Mouse (Mus musculus) stomach, embryonic 15.5 days (tissue): Measurements from ENCODE around the gene Foxn3. TPM values are rescaled to one million over a fixed set of nuclear protein-coding genes. Genes with fewer than 3 reads are reported as not detected.

Source experiments
- ATAC-seq: fragments of 200-750 bp; cut with Nextera tagmentation; 2 replicates; pipeline ENCODE4 v1.8.0; 2017; ENCODE audit warnings: low read depth, moderate number of reproducible peaks, moderate TSS enrichment; ENCODE audit not compliant: insufficient read depth, low FRiP score
- H3K27ac ChIP-seq: fragments of 300-500 bp; sonication (generic); 2 replicates; pipeline ENCODE4 v1.5.1; 2015; ENCODE audit warnings: mild to moderate bottlenecking, inconsistent platforms
- H3K27me3 ChIP-seq: fragments of 300-500 bp; sonication (generic); replicated peaks from 2 replicates; pipeline ENCODE4 v1.6.1; 2015; ENCODE audit warnings: inconsistent platforms
- H3K36me3 ChIP-seq: fragments of 300-500 bp; sonication (generic); 2 replicates; pipeline ENCODE4 v1.6.1; 2015; ENCODE audit warnings: inconsistent platforms
- H3K4me1 ChIP-seq: fragments of 300-500 bp; sonication (generic); 2 replicates; pipeline ENCODE4 v1.6.1; 2015; ENCODE audit warnings: inconsistent platforms
- H3K4me2 ChIP-seq: fragments of 300-500 bp; sonication (generic); 2 replicates; pipeline ENCODE4 v1.6.1; 2015; ENCODE audit warnings: mild to moderate bottlenecking, inconsistent platforms
- H3K4me3 ChIP-seq: fragments of 300-500 bp; sonication (generic); replicated peaks from 2 replicates; pipeline ENCODE4 v1.5.1; 2015; ENCODE audit warnings: inconsistent platforms
- H3K9ac ChIP-seq: fragments of 300-500 bp; sonication (generic); 2 replicates; pipeline ENCODE4 v1.6.1; 2015; ENCODE audit warnings: inconsistent platforms
- H3K9me3 ChIP-seq: fragments of 300-500 bp; sonication (generic); 2 replicates; pipeline ENCODE4 v1.6.1; 2016; ENCODE audit warnings: inconsistent platforms
- WGBS: fragments of 180-500 bp; shearing (Covaris S2); methylation state at CpG from one replicate; pipeline ENCODE4 v1.1.7; 2015; 5-methylcytosine and 5-hydroxymethylcytosine counted together
- polyA plus RNA-seq: library from polyadenylated mRNA; unstranded; fragments of >200 nt; fragmentation: Nextera tagmentation; extraction: Ambion mirVana; gene quantifications from 2 replicates; pipeline ENCODE4 v1.2.1, GENCODE M21; 2015

Foxn3 gene
- polyA plus RNA-seq, 1 experiment from 2014 or later: 58.0 TPM

DNA sequence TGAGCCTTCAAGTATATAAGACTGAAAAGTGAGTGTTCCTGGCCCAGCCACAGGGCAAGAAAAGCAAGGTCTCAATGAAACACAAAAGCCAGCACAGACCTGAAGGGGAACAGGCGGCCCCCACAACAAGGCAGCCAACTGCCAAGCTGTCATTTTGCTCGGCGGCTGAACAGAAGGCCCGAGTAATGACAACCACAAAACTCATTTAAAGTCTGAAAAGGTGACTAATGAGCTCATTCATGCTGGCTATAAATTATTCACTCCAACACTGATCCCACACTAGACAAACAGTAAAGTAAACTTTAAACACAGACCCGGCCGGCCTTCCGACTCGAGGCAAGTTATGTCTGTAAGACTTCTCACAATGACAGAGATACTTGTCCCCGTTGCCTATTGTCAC is 157.1 kb downstream of the Foxn3 start:
- Histone ChIP-seq H3K4me2 (peak overlapping the region; percentile 51), H3K4me1 (peaks cover 8% of the 10 kb centered on the region), H3K27me3 (no peaks in the 10 kb centered on the region), H3K36me3 (no peaks in the 10 kb centered on the region), H3K9me3 (no peaks in the 10 kb centered on the region), H3K4me3 (no peak overlapping the region), H3K27ac (peak overlapping the region; percentile 82), H3K9ac (no peak overlapping the region)
- 11% methylated on average over 9 of the region's 9 CpGs for WGBS
- peak; percentile 49; the same call in 1 of the 2 replicates for ATAC-seq

DNA sequence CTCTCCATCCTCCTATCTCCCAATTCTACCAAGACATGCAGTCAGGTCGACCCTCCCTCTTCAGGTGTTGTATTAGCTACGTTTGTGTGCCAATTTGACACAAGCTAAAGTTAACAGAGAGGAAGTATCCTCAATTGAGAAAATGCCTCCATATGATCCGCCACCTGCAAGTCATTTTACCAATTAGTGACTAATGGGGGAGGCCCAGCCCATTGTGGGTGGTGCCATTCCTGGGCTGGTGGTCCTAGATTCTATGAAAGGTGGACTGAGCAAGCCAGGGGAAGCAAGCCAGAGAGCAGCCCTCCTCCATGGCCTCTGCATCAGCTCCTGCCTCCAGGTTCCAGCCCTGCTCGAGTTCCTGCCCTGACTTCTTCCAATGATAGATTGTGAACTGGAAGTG is 158.0 kb downstream of the Foxn3 start:
- ATAC-seq: no peak
- Histone ChIP-seq H3K4me2 (no peak overlapping the region), H3K9me3 (no peaks in the 10 kb centered on the region), H3K27me3 (no peaks in the 10 kb centered on the region), H3K4me3 (no peak overlapping the region), H3K36me3 (no peaks in the 10 kb centered on the region), H3K9ac (no peak overlapping the region), H3K27ac (no peak overlapping the region), H3K4me1 (peaks cover 8% of the 10 kb centered on the region)
- WGBS: 75% methylated on average over 4 of the region's 4 CpGs

DNA sequence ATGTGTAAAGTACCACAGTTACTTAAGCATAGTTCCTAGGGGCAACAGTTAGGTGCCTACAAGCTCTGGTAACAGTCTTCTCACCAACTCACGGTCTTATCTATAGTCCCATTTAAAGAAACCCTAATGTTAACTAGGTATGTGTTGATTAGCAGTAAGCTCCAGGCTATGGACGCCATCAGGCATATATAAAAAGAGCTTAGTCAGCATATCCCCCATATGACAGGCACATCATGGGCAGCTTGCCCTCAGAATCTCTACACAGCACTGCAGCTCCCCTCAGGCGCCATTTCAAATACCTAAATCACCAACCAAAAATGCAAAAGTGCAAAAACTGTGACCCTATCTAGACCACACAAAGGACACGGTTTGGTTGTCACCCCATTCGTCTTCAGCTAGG is 160.4 kb downstream of the Foxn3 start:
- Histone ChIP-seq H3K4me1 (peaks cover 8% of the 10 kb centered on the region), H3K27ac (no peak overlapping the region), H3K9me3 (no peaks in the 10 kb centered on the region), H3K27me3 (no peaks in the 10 kb centered on the region), H3K9ac (no peak overlapping the region), H3K4me3 (no peak overlapping the region), H3K4me2 (no peak overlapping the region), H3K36me3 (no peaks in the 10 kb centered on the region)
- 93% methylated on average over 5 of the region's 5 CpGs for WGBS
- no peak for ATAC-seq

DNA sequence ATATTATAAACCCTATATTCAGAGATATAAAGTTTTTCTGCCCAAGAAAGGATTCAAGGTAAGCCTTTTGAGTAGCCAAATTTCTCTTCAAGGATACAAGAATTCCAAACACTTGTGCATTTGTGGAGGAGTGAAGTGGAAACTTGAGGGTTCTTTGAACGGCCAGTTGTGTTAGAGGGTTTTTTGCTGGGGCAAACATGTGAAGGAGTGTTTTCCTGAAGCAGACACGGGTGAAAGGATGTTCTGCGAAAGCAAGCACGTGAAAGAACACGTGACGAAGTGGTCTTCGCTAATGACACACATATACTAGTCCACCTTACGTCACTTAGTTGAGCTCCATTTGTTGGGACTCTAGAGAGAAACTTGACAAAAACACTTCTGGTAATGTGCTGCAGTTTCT is 162.5 kb downstream of the Foxn3 start:
- no peaks in the 10 kb centered on the region for H3K4me1 ChIP-seq
- H3K27ac ChIP-seq: no peak overlapping the region
- no peak for ATAC-seq
- no peaks in the 10 kb centered on the region for H3K27me3 ChIP-seq
- H3K36me3 ChIP-seq: no peaks in the 10 kb centered on the region
- WGBS: 93% methylated on average over 8 of the region's 8 CpGs
- no peak overlapping the region for H3K4me3 ChIP-seq
- no peak overlapping the region for H3K4me2 ChIP-seq
- no peak overlapping the region for H3K9ac ChIP-seq
- H3K9me3 ChIP-seq: no peaks in the 10 kb centered on the region

DNA sequence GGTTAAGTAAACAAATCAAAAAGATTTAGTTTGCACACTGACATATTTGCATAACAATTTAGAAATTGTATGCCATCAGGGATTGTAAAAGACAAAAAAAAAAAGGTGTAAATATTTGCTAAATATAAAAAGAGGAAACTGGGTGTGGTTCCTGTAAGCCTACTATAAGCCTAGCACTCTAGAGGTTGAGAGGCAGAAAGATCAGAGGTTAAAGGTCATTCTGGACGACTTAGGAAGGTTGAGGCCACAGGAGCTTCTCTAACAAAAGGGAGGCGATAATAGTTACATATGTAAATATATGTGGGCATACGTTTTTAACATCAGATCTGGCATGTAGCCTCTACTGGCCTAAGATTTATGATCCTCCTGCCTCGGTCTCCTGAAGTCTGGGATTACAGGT is 163.8 kb downstream of the Foxn3 start:
- Histone ChIP-seq H3K9ac (no peak overlapping the region), H3K27me3 (no peaks in the 10 kb centered on the region), H3K27ac (no peak overlapping the region), H3K4me1 (no peaks in the 10 kb centered on the region), H3K4me3 (no peak overlapping the region), H3K4me2 (no peak overlapping the region), H3K9me3 (no peaks in the 10 kb centered on the region), H3K36me3 (no peaks in the 10 kb centered on the region)
- WGBS: 53% methylated on average over 4 of the region's 4 CpGs
- no peak for ATAC-seq

DNA sequence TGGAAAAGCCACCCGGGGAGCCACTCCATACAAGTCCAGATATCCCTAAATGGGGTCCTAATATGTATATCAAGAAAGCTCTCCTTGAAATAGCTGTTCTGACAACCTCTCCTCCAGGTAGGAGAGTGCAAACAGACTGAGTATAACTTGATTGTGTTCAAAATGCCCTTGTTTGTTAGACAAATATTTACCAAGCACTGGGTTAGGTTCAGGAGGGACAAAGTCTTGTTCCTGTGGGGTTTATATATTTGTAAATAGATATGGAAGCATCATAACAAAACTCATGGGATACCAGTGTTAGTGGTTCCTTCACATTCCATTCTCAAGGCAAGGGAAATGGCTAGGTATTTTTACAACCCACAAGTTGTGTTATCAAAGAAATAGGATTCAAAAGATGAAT is 166.9 kb downstream of the Foxn3 start:
- no peak overlapping the region for H3K4me3 ChIP-seq
- WGBS: 71% methylated on average over 1 of the region's 1 CpGs
- no peak for ATAC-seq

DNA sequence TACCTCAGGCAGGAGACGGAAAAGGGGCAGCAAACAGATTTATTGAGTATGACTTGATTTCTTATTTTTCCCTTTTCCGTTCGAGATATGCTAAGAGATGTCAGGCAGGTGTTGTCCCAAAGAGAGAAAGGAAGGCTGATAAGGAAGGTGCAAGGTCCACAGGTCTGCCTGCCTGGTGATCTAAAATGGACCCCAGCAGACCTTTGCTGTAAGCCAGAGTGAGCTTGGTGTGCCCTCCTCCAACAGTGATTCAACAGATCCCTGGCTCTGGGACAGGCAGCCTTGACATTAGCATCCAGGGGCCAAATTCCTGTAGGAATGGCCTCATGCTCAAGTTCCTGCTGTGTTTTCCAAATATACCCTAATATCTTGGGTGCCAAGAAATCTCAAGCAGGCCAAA is 168.3 kb downstream of the Foxn3 start:
- Histone ChIP-seq H3K9ac (no peak overlapping the region), H3K27ac (no peak overlapping the region), H3K9me3 (no peaks in the 10 kb centered on the region), H3K27me3 (no peaks in the 10 kb centered on the region), H3K4me1 (peaks cover 9% of the 10 kb centered on the region; the same call in 1 of the 2 replicates), H3K36me3 (no peaks in the 10 kb centered on the region), H3K4me3 (no peak overlapping the region), H3K4me2 (no peak overlapping the region)
- WGBS: 75% methylated on average over 3 of the region's 3 CpGs
- ATAC-seq: no peak

More for the DNA sequence above, 166.9 kb downstream of the Foxn3 start:
- Histone ChIP-seq H3K27ac (no peak overlapping the region), H3K9me3 (no peaks in the 10 kb centered on the region), H3K36me3 (no peaks in the 10 kb centered on the region), H3K4me1 (peaks cover 5% of the 10 kb centered on the region; the same call in 1 of the 2 replicates), H3K27me3 (no peaks in the 10 kb centered on the region), H3K4me2 (no peak overlapping the region), H3K9ac (no peak overlapping the region)

DNA sequence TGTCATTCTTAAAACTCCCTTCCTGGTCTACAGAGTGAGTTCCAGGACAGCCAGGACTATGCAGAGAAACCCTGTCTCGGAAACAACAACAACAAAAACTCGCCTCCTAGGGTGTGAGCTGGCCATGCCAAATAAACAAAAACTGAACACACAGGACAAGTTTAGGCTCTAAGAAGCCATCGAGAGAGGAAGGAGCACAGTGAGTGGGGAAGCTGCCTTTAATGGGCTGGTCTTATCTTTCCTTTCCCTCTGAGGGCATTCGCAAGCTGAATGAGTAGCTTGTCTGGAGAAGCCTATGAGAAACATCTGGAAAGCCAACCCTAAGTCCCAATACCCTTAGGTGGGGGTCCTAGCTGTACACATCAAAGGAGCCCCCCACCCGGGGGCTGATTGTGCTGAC is 168.7 kb downstream of the Foxn3 start:
- Histone ChIP-seq H3K27ac (no peak overlapping the region), H3K27me3 (no peaks in the 10 kb centered on the region), H3K4me3 (no peak overlapping the region), H3K9ac (no peak overlapping the region), H3K36me3 (no peaks in the 10 kb centered on the region), H3K9me3 (no peaks in the 10 kb centered on the region), H3K4me2 (no peak overlapping the region), H3K4me1 (peaks cover 9% of the 10 kb centered on the region; the same call in 1 of the 2 replicates)
- WGBS: 65% methylated on average over 5 of the region's 5 CpGs
- no peak for ATAC-seq

DNA sequence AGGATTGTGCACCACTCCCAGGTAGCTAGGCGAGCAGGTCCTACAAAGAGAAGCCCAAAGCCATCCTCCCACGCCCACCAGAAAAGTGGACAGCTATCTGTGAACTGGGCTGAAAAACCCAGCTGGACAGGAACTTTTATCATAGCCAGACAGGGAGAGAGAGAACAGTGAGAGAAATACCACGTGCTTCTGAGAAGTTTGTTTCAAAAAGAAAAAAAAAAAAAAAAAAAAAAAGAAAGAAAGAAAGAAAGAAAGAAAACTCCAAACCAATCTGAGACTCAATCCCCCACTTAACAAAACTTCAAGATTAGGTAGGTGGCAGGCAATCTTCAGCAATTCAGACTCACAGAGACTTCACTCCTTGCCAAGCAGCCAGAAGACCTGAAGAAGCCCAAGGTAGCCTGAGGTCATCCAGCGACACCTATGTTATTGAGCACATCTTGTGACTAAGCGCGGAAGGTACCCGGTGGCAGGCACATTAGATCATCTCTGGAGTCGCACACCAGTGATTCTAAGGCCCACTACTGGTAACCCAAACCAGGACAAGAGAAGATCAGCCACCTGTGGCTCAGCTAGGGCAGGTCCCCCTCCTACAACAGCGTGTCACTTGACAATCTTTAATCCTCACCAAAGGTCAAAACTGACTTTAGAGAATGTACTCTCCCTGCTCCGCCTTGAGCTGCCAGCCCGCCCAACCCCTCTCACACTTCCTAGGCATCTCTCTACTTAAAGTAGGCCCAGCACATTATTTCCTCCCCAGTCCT is 169.3 kb downstream of the Foxn3 start:
- H3K9ac ChIP-seq: no peak overlapping the region; the same call in 1 of the 2 replicates
- peak overlapping the region; percentile 90 for H3K4me3 ChIP-seq
- no peak for ATAC-seq
- WGBS: 48% methylated on average over 11 of the region's 11 CpGs
- no peaks in the 10 kb centered on the region for H3K36me3 ChIP-seq
- H3K4me2 ChIP-seq: peak overlapping the region; percentile 77
- H3K9me3 ChIP-seq: no peaks in the 10 kb centered on the region
- H3K27ac ChIP-seq: peak overlapping the region; percentile 86
- H3K4me1 ChIP-seq: peaks cover 9% of the 10 kb centered on the region; the same call in 1 of the 2 replicates
- no peaks in the 10 kb centered on the region for H3K27me3 ChIP-seq

DNA sequence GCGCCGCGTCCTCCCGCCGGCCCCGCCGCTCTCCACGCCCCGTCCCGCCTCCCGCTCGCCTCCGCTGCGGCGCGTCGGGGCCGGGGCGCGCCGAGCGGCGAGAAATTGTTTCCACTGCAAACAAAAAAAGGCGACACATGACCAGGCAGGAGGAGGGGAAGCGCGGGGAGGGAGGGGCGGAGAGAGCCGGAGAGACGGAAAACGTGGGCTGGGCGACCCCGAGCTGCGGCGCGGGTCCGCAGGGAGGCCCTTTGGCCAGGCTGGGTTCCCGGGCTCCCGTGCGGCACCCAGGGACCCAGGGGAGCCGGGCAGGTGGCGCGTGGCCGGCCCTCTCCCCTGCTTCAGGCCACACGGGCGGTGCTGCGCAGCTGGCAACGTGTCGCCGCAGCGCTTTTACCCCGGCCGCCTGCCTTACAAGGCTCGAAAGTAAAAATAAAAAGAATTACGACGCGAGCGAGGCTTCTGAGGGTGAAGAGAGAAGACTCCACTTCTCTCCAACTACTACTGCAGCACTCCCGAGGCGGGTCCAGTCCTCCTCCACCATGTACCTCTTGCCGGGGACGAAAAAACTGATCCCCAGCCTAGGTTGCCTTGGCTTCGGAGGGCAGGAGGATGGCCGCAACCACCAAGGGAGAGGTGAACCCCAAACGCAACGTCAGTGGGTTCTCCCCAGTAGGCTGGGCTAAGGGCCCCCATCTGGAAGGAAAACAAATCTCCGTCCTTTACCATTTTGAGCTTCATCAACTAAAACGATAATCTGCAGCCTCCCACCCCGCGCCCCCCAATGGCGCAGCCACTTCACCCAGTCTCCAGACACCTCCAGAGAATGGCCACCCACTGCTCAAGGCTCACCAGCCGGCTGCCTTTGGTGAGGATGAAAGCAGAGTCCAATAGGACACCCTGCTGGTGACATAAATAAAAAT is 170.2 kb downstream of the Foxn3 start:
- Histone ChIP-seq H3K4me1 (peaks cover 9% of the 10 kb centered on the region; the same call in 1 of the 2 replicates), H3K36me3 (peaks cover under 1% of the 10 kb centered on the region; the same call in 1 of the 2 replicates), H3K9ac (peak overlapping the region; percentile 75), H3K27ac (peak overlapping the region; percentile 86), H3K9me3 (no peaks in the 10 kb centered on the region), H3K4me2 (peak overlapping the region; percentile 77), H3K4me3 (peak overlapping the region; percentile 90), H3K27me3 (no peaks in the 10 kb centered on the region)
- ATAC-seq: peak; percentile 82
- 1% methylated on average over 63 of the region's 71 CpGs for WGBS

DNA sequence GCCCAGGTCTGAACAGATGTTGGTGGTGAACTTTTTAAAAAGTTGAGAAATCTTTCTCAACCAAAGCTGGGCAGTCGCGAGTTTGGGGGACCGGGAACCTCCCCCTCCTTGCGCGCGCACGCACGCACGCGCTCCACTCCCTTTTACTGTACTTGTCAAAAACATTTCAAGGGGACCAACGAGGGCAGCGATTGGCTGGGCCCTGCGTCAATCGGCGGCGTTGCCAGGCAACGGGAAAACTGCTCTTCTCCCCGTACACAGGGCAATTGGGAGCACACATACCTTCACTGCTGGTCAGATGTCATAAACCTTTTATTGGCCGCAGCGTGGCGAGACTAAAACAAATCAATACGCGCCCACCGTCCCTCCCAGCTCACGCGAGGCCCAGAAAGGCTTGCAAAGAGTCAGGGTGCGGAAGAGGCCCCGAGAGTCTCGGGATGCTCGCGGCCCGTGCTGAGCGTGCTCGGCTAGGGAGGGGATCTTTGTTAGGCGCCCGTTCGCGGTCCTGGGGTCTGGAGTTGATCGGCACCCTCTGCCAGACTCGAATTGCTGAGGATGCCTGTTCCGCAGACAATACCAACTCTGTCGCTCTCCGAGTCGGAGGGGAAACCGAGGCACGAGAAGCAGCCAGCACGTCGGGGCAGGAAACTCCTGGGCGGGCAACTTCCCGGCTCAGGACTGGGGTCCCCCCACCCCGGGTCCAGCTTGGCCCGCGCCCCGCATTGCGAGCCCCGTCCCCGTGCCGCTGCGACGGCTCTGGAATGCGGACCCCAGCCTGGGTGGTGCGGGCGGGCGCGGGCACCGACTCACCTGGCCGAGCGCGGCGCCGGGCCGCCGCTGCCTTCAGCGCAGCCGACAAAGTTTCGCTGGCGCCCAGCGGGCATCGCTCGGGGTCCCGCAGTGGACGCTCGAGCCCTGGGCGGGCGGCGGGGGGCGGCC is 171.2 kb downstream of the Foxn3 start:
- Histone ChIP-seq H3K36me3 (peaks cover 8% of the 10 kb centered on the region; the same call in 1 of the 2 replicates), H3K4me3 (peak overlapping the region; percentile 90), H3K9ac (peak overlapping the region; percentile 75), H3K4me2 (peak overlapping the region; percentile 77), H3K27ac (peak overlapping the region; percentile 86), H3K4me1 (peaks cover 9% of the 10 kb centered on the region; the same call in 1 of the 2 replicates), H3K27me3 (no peaks in the 10 kb centered on the region), H3K9me3 (no peaks in the 10 kb centered on the region)
- peak; percentile 86 for ATAC-seq
- under 1% methylated on average over 81 of the region's 87 CpGs for WGBS
